Comparison of ENCODE assay signal across 8 mouse cellular contexts in the genomic region with DNA sequence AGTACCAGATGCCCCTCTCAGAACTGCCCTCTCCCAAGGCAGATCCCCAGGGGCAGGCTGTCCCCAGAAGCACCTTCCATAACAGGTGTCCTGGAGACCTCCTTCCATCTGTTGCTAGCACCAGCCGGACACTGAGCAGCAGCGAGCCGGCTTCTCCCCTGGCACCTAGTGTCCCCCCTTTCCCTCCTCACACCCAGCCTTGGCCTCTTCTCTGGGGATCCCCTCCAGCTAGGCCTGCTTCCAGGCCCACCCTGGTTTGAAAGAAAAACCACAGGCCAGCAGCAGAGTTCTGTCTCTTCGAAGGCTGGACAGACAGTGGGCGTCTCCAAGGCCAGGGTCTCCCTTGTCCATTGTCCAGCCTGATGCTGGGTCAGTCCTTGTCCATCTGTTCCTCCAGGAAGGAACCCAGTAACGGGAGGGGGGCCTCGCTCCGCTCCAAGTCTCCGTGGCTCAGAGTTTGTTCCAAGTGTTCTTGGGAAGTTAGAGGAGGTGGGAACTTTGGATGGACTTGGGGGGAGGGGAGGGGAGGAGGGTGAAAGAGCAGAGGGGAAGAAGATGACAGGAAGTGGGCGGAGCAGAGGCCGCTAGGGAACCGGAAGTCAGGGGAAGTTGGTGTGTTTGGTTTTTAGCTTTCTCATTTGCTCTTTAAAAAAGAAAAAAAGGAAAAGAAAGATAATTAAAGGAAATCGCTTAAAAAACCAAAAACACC. TPM values are rescaled to one million over a fixed set of nuclear protein-coding genes. Genes with fewer than 3 reads are reported as not detected.
DNase-seq lines count a peak whose midpoint lies in the region; ATAC-seq and TF ChIP-seq lines count a peak whose summit lies in the region.

No protein-coding gene starts in this region.

- H3K36me3 ChIP-seq in neural tube, embryonic 11.5 days (ENCODE audit: control insufficient read depth, insufficient read depth, low read length): no peaks in the 10 kb centered on the region
- no peaks in the 10 kb centered on the region for H3K36me3 ChIP-seq in intestine, embryonic 14.5 days (ENCODE audit: control insufficient read depth, insufficient read depth, low read length)
- no peaks in the 10 kb centered on the region for H3K36me3 ChIP-seq in liver, postnatal 0 days (replicated peaks; ENCODE audit: insufficient read depth, low read length)
- no peaks in the 10 kb centered on the region for H3K36me3 ChIP-seq in splenic B cell, adult 2 months (ENCODE audit: control insufficient read depth, insufficient read depth, low read length, poor library complexity, severe bottlenecking)
- H3K36me3 ChIP-seq in forebrain, embryonic 16.5 days (ENCODE audit: control insufficient read depth, insufficient read depth): peaks cover 17% of the 10 kb centered on the region

- TF ChIP-seq CTCF in liver, postnatal 0 days (IDR thresholded peaks at IDR 0.05; ENCODE audit: low read depth): no peak

- no peak overlapping the region for H3K9ac ChIP-seq in neural tube, embryonic 11.5 days (ENCODE audit: low read length)
- no peak overlapping the region for H3K9ac ChIP-seq in intestine, embryonic 14.5 days (ENCODE audit: low read length)
- H3K9ac ChIP-seq in liver, postnatal 0 days (replicated peaks): peak overlapping the region; percentile 44
- H3K9ac ChIP-seq in forebrain, embryonic 16.5 days (replicated peaks; ENCODE audit: low read depth, low read length): no peak overlapping the region

- TF ChIP-seq EP300 in liver, postnatal 0 days (IDR thresholded peaks at IDR 0.05; ENCODE audit: low read depth): peak; percentile 10; the same call in 1 of the 2 replicates

- WGBS in neural tube, embryonic 11.5 days: 54% methylated on average over 13 of the region's 13 CpGs
- 56% methylated on average over 13 of the region's 13 CpGs for WGBS in intestine, embryonic 14.5 days
- 26% methylated on average over 13 of the region's 13 CpGs for WGBS in liver, postnatal 0 days (ENCODE audit: insufficient replicate concordance)
- 62% methylated on average over 13 of the region's 13 CpGs for WGBS in forebrain, embryonic 16.5 days

- no peak for ATAC-seq in neural tube, embryonic 11.5 days (ENCODE audit: insufficient read depth, low FRiP score, low TSS enrichment)
- ATAC-seq in intestine, embryonic 14.5 days (replicated peaks; ENCODE audit: low FRiP score, low TSS enrichment, low read depth): no peak
- ATAC-seq in liver, postnatal 0 days: peak; percentile 56
- no peak for ATAC-seq in forebrain, embryonic 16.5 days

- 0 out of 2 replicates have a peak overlapping the region, but pooled peaks have one; percentile 0 for H3K27ac ChIP-seq in neural tube, embryonic 11.5 days (ENCODE audit: low read depth, low read length)
- H3K27ac ChIP-seq in intestine, embryonic 14.5 days (ENCODE audit: low read depth): 0 out of 2 replicates have a peak overlapping the region, but pooled peaks have one; percentile 22
- H3K27ac ChIP-seq in liver, postnatal 0 days (ENCODE audit: low read depth): peak overlapping the region; percentile 62
- no peak overlapping the region; the same call in 1 of the 2 replicates for H3K27ac ChIP-seq in forebrain, embryonic 16.5 days (ENCODE audit: low read length)

- H3K9me3 ChIP-seq in neural tube, embryonic 11.5 days (ENCODE audit: control insufficient read depth, low read length): no peaks in the 10 kb centered on the region
- H3K9me3 ChIP-seq in intestine, embryonic 14.5 days (ENCODE audit: control insufficient read depth, low read length): no peaks in the 10 kb centered on the region
- H3K9me3 ChIP-seq in liver, postnatal 0 days (ENCODE audit: low read length): no peaks in the 10 kb centered on the region
- peaks cover 2% of the 10 kb centered on the region; the same call in 1 of the 2 replicates for H3K9me3 ChIP-seq in forebrain, embryonic 16.5 days (ENCODE audit: control insufficient read depth, low read length)

- H3K4me3 ChIP-seq in neural tube, embryonic 11.5 days (ENCODE audit: low read depth, low read length): no peak overlapping the region
- H3K4me3 ChIP-seq in intestine, embryonic 14.5 days (ENCODE audit: low read depth, low read length): no peak overlapping the region
- H3K4me3 ChIP-seq in liver, postnatal 0 days (ENCODE audit: low read depth, low read length): peak overlapping the region; percentile 36
- no peak overlapping the region for H3K4me3 ChIP-seq in forebrain, embryonic 16.5 days (replicated peaks; ENCODE audit: low read length)

- H3K27me3 ChIP-seq in neural tube, embryonic 11.5 days (ENCODE audit: control insufficient read depth, insufficient read depth, low read length): no peaks in the 10 kb centered on the region
- no peaks in the 10 kb centered on the region; the same call in 1 of the 2 replicates for H3K27me3 ChIP-seq in intestine, embryonic 14.5 days (replicated peaks; ENCODE audit: control insufficient read depth, insufficient read depth, low read length)
- H3K27me3 ChIP-seq in liver, postnatal 0 days (ENCODE audit: insufficient read depth, low read length): no peaks in the 10 kb centered on the region
- no peaks in the 10 kb centered on the region for H3K27me3 ChIP-seq in splenic B cell, adult 2 months (ENCODE audit: control insufficient read depth, insufficient read depth, low read length, poor library complexity, severe bottlenecking)
- no peaks in the 10 kb centered on the region for H3K27me3 ChIP-seq in forebrain, embryonic 16.5 days (replicated peaks; ENCODE audit: control insufficient read depth, insufficient read depth, low read length)

- intact Hi-C loops in left cerebral cortex, postnatal 25 days (cut with DNase I): no loop called here

- no peak for DNase-seq in neural tube, embryonic 11.5 days (ENCODE audit: low spot score)
- DNase-seq in neural tube, embryonic 10.5 days (ENCODE audit: extremely low spot score, low spot score): no peak
- peak; percentile 33 for DNase-seq in gastrocnemius, postnatal 25 days
- no peak for DNase-seq in intestine, embryonic 14.5 days (ENCODE audit: low spot score)
- peak; percentile 67 for DNase-seq in liver, postnatal 0 days
- peak; percentile 62 for DNase-seq in splenic B cell, adult 2 months (ENCODE audit: low read depth, low spot score)
- no peak for DNase-seq in left cerebral cortex, postnatal 25 days (ENCODE audit: low spot score in 2 of 2)

- no peak overlapping the region for H3K4me2 ChIP-seq in neural tube, embryonic 11.5 days (ENCODE audit: low read depth)
- H3K4me2 ChIP-seq in intestine, embryonic 14.5 days (ENCODE audit: low read length): 0 out of 2 replicates have a peak overlapping the region, but pooled peaks have one; percentile 11
- peak overlapping the region; percentile 62 for H3K4me2 ChIP-seq in liver, postnatal 0 days (ENCODE audit: low read depth, low read length)
- no peak overlapping the region for H3K4me2 ChIP-seq in forebrain, embryonic 16.5 days (ENCODE audit: low read length)

- peaks cover 9% of the 10 kb centered on the region for H3K4me1 ChIP-seq in neural tube, embryonic 11.5 days (ENCODE audit: control insufficient read depth, insufficient read depth, low read length)
- no peaks in the 10 kb centered on the region; the same call in 1 of the 2 replicates for H3K4me1 ChIP-seq in intestine, embryonic 14.5 days (replicated peaks; ENCODE audit: control insufficient read depth, insufficient read depth, low read length)
- peaks cover 11% of the 10 kb centered on the region for H3K4me1 ChIP-seq in liver, postnatal 0 days (ENCODE audit: insufficient read depth)
- no peaks in the 10 kb centered on the region for H3K4me1 ChIP-seq in forebrain, embryonic 16.5 days (replicated peaks; ENCODE audit: control insufficient read depth, insufficient read depth, low read length)

RNA-seq across cellular contexts. Expression of gene 4933428G20Rik, which starts 11.7 kb away (rescaled TPM):
- polyA plus RNA-seq in neural tube, embryonic 11.5 days (2014; fragmentation: Nextera tagmentation; extraction: Ambion mirVana): not detected in 2 replicates
- total RNA-seq in gastrocnemius, postnatal 25 days (2021): not detected
- 0.12 TPM in 2 replicates for polyA plus RNA-seq in intestine, embryonic 14.5 days (2014; fragmentation: Nextera tagmentation; extraction: Ambion mirVana)
- polyA plus RNA-seq in liver, postnatal 0 days (2015; fragmentation: Nextera tagmentation; extraction: Ambion mirVana): 0.20 and 0.25 TPM in 2 replicates
- 0.29 and 1.2 TPM in 2 replicates for polyA plus RNA-seq in forebrain, embryonic 16.5 days (2015; fragmentation: Nextera tagmentation; extraction: Ambion mirVana)
- total RNA-seq in left cerebral cortex, postnatal 25 days (2021): not detected

Comparison
In these comparisons a context has a peak if more than half of its experiments do, and no peak if none do; other contexts are left out.
1. DNase-seq: peak in gastrocnemius, postnatal 25 days (single experiment), liver, postnatal 0 days (single experiment) and splenic B cell, adult 2 months (single experiment); none in neural tube, embryonic 11.5 days (single experiment), neural tube, embryonic 10.5 days (single experiment), intestine, embryonic 14.5 days (single experiment) and left cerebral cortex, postnatal 25 days (0 of 2).
2. H3K4me2 ChIP-seq: peak in intestine, embryonic 14.5 days (single experiment) and liver, postnatal 0 days (single experiment); none in neural tube, embryonic 11.5 days (single experiment) and forebrain, embryonic 16.5 days (single experiment).